Mouse (Mus musculus): ENCODE data around the gene Meox1.

Meox1 gene

DNA sequence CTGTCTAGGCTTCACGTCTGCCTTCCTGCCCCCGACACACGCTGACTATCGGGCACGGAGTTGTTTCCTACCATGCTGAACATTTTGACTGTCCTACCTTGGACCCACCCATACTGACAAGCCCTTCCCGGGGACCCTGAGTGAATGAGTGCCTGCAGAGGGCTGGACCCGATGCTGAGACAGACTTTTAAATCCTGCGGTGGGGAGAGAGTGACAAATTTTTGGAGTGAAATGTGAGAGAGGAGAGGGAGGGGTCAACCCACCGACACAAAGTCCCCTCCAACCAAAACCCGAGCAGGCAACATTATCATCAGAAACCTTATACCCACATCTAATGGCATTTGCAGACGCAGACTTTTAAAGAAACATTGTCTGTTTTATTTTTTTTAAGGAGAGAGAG, at the start of gene Meox1:
TSS of gene Meox1 (minus strand) at position 171 of the 400 bp plus-strand sequence.
- Histone ChIP-seq H3K4me3 (replicated peaks; ENCODE audit: low read length) (peak within 1 kb of the TSS; percentile 20; the same call in 1 of the 2 replicates), H3K9me3 (ENCODE audit: low read length) (peaks cover 4% of the 10 kb centered on the region; the same call in 1 of the 2 replicates), H3K4me1 (replicated peaks; ENCODE audit: low read depth, low read length) (peaks cover 94% of the 10 kb centered on the region), H3K36me3 (ENCODE audit: insufficient read depth, low read length) (no peaks in the 10 kb centered on the region), H3K27me3 (ENCODE audit: insufficient read depth, low read length) (peaks cover 32% of the 10 kb centered on the region)
- TF ChIP-seq CTCF (conservative IDR thresholded peaks at IDR 0.05; ENCODE audit: low read length): no peak

DNA sequence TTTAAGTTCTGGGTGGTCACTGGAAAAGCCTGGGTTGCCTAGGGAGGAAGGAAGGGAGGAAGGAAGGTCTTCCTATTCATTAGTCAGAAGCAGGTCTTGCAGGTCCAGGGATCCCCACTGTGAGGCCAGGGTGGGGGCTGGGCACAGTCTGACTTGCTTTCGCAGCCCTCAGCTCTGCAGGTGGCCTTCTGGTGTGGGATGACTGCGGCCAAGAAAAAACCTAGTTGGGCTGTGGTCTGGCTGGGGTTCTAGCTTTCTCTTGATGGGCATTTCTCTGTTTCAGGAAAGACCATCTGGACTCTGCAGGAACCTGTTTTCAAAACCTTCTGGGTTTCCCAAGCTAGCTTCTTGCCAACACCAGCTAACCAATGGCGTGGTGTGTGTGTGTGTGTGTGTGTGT, 48.9 kb upstream of the Meox1 start:
- H3K9me3 ChIP-seq (ENCODE audit: low read length): peaks cover 5% of the 10 kb centered on the region; the same call in 1 of the 2 replicates
- H3K4me3 ChIP-seq (replicated peaks; ENCODE audit: low read length): no peak overlapping the region
- no peaks in the 10 kb centered on the region for H3K36me3 ChIP-seq (ENCODE audit: insufficient read depth, low read length)
- peaks cover 10% of the 10 kb centered on the region for H3K27me3 ChIP-seq (ENCODE audit: insufficient read depth, low read length)
- peaks cover 27% of the 10 kb centered on the region for H3K4me1 ChIP-seq (replicated peaks; ENCODE audit: low read depth, low read length)
- TF ChIP-seq CTCF (conservative IDR thresholded peaks at IDR 0.05; ENCODE audit: low read length) (no peak), POU5F1 (IDR thresholded peaks at IDR 0.05; ENCODE audit: borderline replicate concordance, low read length) (no peak), NANOG (IDR thresholded peaks at IDR 0.05; ENCODE audit: borderline replicate concordance, low read length) (no peak)

DNA sequence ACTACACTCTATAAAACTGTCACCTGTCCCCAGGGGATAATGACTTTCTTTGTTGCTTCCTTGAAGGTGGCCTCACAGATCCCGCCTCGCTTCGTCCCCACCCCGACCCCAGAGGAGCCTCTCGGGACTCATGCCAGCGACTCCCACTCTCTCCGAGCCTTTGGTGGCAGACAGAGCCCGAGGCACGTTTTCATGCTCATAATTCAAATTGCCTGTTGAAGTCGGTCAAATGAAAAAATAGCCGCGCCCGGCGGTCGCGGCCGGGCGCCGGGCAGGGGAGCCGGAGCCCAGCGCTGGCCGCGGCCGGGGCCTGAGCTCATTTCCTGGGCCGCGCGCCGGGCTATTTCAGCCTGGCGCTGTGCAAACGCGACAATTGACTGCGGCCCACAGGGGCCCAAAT, 42.9 kb upstream of the Meox1 start:
- Histone ChIP-seq H3K4me3 (replicated peaks; ENCODE audit: low read length) (peak overlapping the region; percentile 74), H3K4me1 (replicated peaks; ENCODE audit: low read depth, low read length) (peaks cover 32% of the 10 kb centered on the region), H3K27me3 (ENCODE audit: insufficient read depth, low read length) (peaks cover 30% of the 10 kb centered on the region), H3K36me3 (ENCODE audit: insufficient read depth, low read length) (no peaks in the 10 kb centered on the region), H3K9me3 (ENCODE audit: low read length) (no peaks in the 10 kb centered on the region)
- TF ChIP-seq CTCF (conservative IDR thresholded peaks at IDR 0.05; ENCODE audit: low read length): no peak

DNA sequence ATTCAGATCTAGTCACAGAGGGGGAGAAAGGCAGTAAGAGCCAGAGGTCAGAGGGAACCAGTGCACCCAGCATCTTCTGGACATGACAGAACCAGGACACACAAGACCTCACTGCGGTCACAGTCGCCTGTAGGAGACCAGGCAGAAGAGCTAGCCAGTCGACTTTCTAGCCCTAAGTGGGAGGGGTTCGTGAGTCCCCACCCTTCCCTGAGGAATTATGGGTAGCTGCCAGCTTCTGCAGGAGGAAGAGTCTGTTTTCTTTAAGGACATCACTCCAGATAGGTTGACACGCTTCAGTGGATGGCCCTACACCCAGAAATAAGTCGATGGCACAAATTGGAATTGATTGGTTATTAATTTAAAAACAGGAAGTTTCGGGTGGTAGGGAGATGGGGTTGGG, 42.2 kb upstream of the Meox1 start:
- Histone ChIP-seq H3K9me3 (ENCODE audit: low read length) (no peaks in the 10 kb centered on the region), H3K4me1 (replicated peaks; ENCODE audit: low read depth, low read length) (peaks cover 38% of the 10 kb centered on the region), H3K36me3 (ENCODE audit: insufficient read depth, low read length) (no peaks in the 10 kb centered on the region), H3K4me3 (replicated peaks; ENCODE audit: low read length) (peak overlapping the region; percentile 74), H3K27me3 (ENCODE audit: insufficient read depth, low read length) (peaks cover 30% of the 10 kb centered on the region)
- no peak for TF ChIP-seq CTCF (conservative IDR thresholded peaks at IDR 0.05; ENCODE audit: low read length)
- TF ChIP-seq POU5F1 (IDR thresholded peaks at IDR 0.05; ENCODE audit: borderline replicate concordance, low read length): no peak
- TF ChIP-seq NANOG (IDR thresholded peaks at IDR 0.05; ENCODE audit: borderline replicate concordance, low read length): no peak

DNA sequence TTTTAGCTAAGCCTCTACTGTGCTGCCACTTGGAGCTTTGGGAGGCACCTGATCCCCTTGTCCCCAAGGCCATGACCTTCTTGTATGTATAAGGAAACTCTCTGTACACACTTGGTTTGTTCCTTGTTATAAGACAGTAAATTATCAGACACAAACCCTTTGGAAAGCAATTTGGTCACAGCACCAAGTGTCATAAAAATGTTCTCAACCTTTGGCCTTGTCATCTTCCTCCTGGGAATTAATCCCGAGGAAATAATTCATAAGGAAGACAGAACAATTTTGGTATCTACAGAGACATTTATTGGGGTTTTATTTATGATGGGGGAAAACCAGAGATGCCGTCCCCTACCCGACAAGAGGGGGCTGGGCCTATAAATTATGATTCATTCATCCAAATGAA, 41.6 kb upstream of the Meox1 start:
- H3K4me1 ChIP-seq (replicated peaks; ENCODE audit: low read depth, low read length): peaks cover 41% of the 10 kb centered on the region
- TF ChIP-seq NANOG (IDR thresholded peaks at IDR 0.05; ENCODE audit: borderline replicate concordance, low read length) (no peak), POU5F1 (IDR thresholded peaks at IDR 0.05; ENCODE audit: borderline replicate concordance, low read length) (no peak), CTCF (conservative IDR thresholded peaks at IDR 0.05; ENCODE audit: low read length) (no peak)
- no peaks in the 10 kb centered on the region for H3K36me3 ChIP-seq (ENCODE audit: insufficient read depth, low read length)
- H3K9me3 ChIP-seq (ENCODE audit: low read length): no peaks in the 10 kb centered on the region
- H3K4me3 ChIP-seq (replicated peaks; ENCODE audit: low read length): no peak overlapping the region
- H3K27me3 ChIP-seq (ENCODE audit: insufficient read depth, low read length): peaks cover 30% of the 10 kb centered on the region

DNA sequence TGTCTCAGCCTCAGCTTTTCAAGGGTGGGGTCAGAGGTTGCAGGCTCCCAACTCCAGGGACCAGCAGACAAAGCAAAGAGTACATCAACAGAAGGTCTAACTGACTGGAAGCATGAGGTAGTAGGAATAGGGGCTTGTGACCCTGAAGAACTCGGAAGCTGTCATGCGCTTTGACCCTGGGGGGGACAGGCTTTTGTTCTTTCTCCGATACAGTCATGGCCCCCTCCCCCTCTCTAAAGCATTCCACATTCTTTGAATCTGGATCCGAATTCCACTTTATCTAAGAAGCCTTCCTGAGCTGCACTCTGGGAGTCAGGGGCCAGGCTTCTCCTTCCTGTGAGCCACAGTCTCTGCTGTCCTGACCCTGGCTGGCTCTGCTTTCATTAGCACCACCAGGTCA, 37.8 kb upstream of the Meox1 start:
- Histone ChIP-seq H3K9me3 (ENCODE audit: low read length) (no peaks in the 10 kb centered on the region), H3K27me3 (ENCODE audit: insufficient read depth, low read length) (peaks cover 13% of the 10 kb centered on the region), H3K4me3 (replicated peaks; ENCODE audit: low read length) (no peak overlapping the region), H3K36me3 (ENCODE audit: insufficient read depth, low read length) (no peaks in the 10 kb centered on the region), H3K4me1 (replicated peaks; ENCODE audit: low read depth, low read length) (peaks cover 51% of the 10 kb centered on the region)
- TF ChIP-seq CTCF (conservative IDR thresholded peaks at IDR 0.05; ENCODE audit: low read length) (no peak), POU5F1 (IDR thresholded peaks at IDR 0.05; ENCODE audit: borderline replicate concordance, low read length) (no peak), NANOG (IDR thresholded peaks at IDR 0.05; ENCODE audit: borderline replicate concordance, low read length) (no peak)

DNA sequence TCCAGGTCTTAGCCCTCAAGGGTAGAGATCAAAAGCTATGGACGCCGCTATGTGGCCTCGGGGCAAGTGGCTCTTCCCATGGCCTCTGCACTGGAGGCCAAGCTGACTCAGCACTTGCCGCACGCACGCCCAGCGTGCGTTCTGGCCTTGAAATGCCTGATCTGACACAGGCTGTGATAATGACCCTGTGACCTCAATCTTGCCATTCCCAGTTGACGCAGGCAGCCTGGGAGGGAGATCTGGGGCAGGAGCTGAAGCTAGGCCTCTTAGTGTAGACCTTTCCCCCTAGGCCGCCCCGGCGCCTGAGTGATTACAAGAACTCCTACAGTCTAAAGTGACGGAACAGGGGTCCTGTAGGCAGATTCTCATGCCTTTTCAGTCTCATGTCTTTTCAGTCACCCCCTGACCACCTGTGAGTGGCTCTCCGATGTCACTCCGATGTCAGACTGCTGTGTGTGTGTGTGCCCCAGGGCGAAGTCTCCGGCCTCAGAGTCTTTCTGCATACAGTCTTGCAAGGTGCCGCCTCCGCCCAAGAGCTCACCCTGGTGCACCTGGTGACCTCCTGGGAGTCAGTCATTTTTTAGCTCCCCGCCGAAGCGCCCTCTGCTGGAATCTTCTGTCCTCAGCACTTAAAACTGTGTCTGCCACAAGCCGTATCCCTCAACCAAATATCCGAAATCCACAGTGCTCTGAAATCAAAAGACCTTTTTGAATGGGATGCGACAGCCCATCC, 34.0 kb upstream of the Meox1 start:
- TF ChIP-seq POU5F1 (IDR thresholded peaks at IDR 0.05; ENCODE audit: borderline replicate concordance, low read length) (no peak), CTCF (conservative IDR thresholded peaks at IDR 0.05; ENCODE audit: low read length) (peak; percentile 60)
- no peaks in the 10 kb centered on the region for H3K9me3 ChIP-seq (ENCODE audit: low read length)
- peak overlapping the region; percentile 62 for H3K4me3 ChIP-seq (replicated peaks; ENCODE audit: low read length)
- H3K36me3 ChIP-seq (ENCODE audit: insufficient read depth, low read length): no peaks in the 10 kb centered on the region
- H3K27me3 ChIP-seq (ENCODE audit: insufficient read depth, low read length): peaks cover 3% of the 10 kb centered on the region; the same call in 1 of the 2 replicates
- H3K4me1 ChIP-seq (replicated peaks; ENCODE audit: low read depth, low read length): peaks cover 76% of the 10 kb centered on the region

DNA sequence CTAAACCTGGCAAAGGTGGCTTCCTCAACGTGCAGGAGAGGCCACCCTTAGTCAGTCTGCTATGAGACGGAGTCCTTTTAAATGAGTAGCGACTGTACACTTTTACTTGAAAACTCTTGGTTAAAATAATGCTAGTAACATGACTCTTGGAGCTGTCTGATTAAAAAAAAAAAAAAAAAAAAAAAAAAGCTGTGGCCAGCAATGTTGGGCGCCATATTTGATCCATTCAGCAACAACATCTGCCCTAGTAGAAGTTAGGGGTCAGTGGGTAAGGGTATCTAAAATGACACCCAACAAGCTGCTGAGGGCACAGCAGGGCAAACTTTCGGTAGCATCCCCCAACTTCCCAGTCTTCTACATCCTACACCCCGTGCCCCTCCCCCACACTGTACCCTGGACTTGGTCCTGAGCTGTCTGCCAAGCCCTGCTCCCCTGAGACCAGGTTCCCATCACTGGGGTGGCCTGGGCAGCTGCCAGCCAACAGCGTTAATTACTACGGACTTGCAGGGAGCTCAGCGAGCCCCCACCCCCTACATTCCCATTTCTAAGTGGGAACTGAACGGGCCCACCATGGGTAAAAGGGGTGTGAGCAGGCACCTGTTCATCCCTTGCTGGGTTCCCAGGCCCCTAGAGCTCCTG, 32.9 kb upstream of the Meox1 start:
- Histone ChIP-seq H3K4me3 (replicated peaks; ENCODE audit: low read length) (peak overlapping the region; percentile 62), H3K9me3 (ENCODE audit: low read length) (no peaks in the 10 kb centered on the region), H3K36me3 (ENCODE audit: insufficient read depth, low read length) (no peaks in the 10 kb centered on the region), H3K4me1 (replicated peaks; ENCODE audit: low read depth, low read length) (peaks cover 66% of the 10 kb centered on the region), H3K27me3 (ENCODE audit: insufficient read depth, low read length) (peaks cover 3% of the 10 kb centered on the region; the same call in 1 of the 2 replicates)
- TF ChIP-seq NANOG (IDR thresholded peaks at IDR 0.05; ENCODE audit: borderline replicate concordance, low read length) (no peak), CTCF (conservative IDR thresholded peaks at IDR 0.05; ENCODE audit: low read length) (no peak), POU5F1 (IDR thresholded peaks at IDR 0.05; ENCODE audit: borderline replicate concordance, low read length) (no peak)

DNA sequence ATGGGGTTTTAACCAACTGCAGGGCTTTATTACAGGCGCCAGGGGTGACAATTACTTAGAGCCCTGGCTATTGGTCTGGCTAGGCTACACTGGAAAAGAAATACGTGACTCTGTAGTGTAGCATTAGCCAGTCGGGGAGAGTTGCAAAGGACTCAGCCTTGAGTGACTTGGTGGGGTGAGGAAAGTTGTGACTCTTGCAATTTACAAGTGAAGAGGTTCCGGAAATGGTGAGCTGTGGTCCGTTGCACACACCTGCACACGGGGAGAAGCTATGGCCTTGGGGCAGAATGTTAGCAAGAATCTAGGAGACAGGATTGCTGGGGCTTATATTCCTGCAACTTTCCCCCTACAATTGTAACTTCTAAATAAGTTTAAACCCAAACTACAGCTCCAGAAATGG, 31.5 kb upstream of the Meox1 start:
- Histone ChIP-seq H3K36me3 (ENCODE audit: insufficient read depth, low read length) (no peaks in the 10 kb centered on the region), H3K4me3 (replicated peaks; ENCODE audit: low read length) (peak overlapping the region; percentile 21), H3K9me3 (ENCODE audit: low read length) (no peaks in the 10 kb centered on the region), H3K27me3 (ENCODE audit: insufficient read depth, low read length) (peaks cover 5% of the 10 kb centered on the region; the same call in 1 of the 2 replicates), H3K4me1 (replicated peaks; ENCODE audit: low read depth, low read length) (peaks cover 63% of the 10 kb centered on the region)
- TF ChIP-seq POU5F1 (IDR thresholded peaks at IDR 0.05; ENCODE audit: borderline replicate concordance, low read length): no peak
- peak; percentile 52; the same call in 1 of the 2 replicates for TF ChIP-seq NANOG (IDR thresholded peaks at IDR 0.05; ENCODE audit: borderline replicate concordance, low read length)

Measured in E14TG2a.4 (cell line).